Mouse (Mus musculus) ZHBTc4 (cell line): ENCODE measurements around the gene Nlrp1a.

ENCODE experiments used
- DNase-seq: peaks from one replicate; pipeline ENCODE4 v3.0.0-alpha.2; 2011; ENCODE audit warnings: low read depth, low spot score

Gene Nlrp1a

GRCm38 (mm10) chr11:71144661-71145060 lies at the start of gene Nlrp1a:
Nlrp1a (minus strand) TSS chr11:71144704.
- no peak for DNase-seq

GRCm38 (mm10) chr11:71169633-71170032 lies 25.1 kb upstream of the Nlrp1a start:
- DNase-seq: no peak

GRCm38 (mm10) chr11:71164139-71164538 lies 19.6 kb upstream of the Nlrp1a start:
- no peak for DNase-seq

GRCm38 (mm10) chr11:71159439-71160136 lies 15.1 kb upstream of the Nlrp1a start:
- no peak for DNase-seq

- DNase-seq: no peak
These were observed 10.8 kb upstream of the Nlrp1a start for GRCm38 (mm10) chr11:71155272-71155671.

GRCm38 (mm10) chr11:71142031-71142430 lies 2.5 kb downstream of the Nlrp1a start:
- DNase-seq: no peak

GRCm38 (mm10) chr11:71107128-71107527 lies 37.4 kb downstream of the Nlrp1a start:
- no peak for DNase-seq

- no peak for DNase-seq
These were observed 38.1 kb downstream of the Nlrp1a start for GRCm38 (mm10) chr11:71106261-71107021.

- no peak for DNase-seq
These were observed 40.6 kb downstream of the Nlrp1a start for GRCm38 (mm10) chr11:71103931-71104330.

- no peak for DNase-seq
These were observed 68.2 kb downstream of the Nlrp1a start for GRCm38 (mm10) chr11:71076342-71076741.

- DNase-seq: peak; percentile 33
These were observed 92.0 kb downstream of the Nlrp1a start for GRCm38 (mm10) chr11:71052554-71052953.
